Mouse (Mus musculus): Measurements from ENCODE around the gene Blvrb.
A peak's percentile ranks its signal among the peaks of the same experiment; 100 is the strongest.

The Blvrb gene

GRCm38 (mm10) chr7:27449256-27449862, 1.6 kb downstream of the Blvrb start:
- DNase-seq (ENCODE audit: low spot score) = peak; percentile 73

- DNase-seq (ENCODE audit: low spot score) = no peak
Observed at GRCm38 (mm10) chr7:27451359-27451758, 3.6 kb downstream of the Blvrb start.

- DNase-seq (ENCODE audit: low spot score) = no peak
Observed at GRCm38 (mm10) chr7:27452206-27452770, 4.5 kb downstream of the Blvrb start.

DNA sequence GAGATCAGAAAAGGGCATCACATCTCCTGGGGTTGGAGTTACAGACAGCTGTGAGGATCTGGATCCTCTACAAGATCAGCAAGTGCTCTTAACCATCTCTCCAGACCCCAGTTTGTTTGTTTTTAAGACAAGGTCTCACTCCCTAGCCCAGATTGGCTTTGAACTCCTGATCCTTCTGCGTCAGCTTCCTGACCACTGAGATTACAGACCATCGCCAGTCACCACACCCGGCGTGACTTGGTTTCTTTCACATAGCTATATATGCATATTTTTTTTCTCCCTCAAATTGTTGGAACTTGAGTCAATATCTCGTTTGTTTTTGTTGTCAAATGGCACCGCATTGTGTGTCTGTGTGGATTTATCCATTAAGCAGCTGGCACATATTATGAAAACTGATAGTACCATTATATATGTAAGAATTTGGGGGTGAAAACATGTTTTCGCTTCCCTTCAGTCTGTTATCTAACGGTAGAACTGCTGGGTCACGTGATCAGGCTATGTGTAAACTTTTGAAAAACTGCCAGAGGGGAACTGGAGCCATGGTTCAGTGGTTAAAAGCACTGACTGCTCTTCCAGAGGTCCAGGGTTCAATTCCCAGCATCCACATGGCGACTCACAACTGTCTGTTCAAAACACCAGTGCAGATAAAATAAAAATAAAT, 6.8 kb downstream of the Blvrb start:
- no peak for DNase-seq (ENCODE audit: low spot score)

GRCm38 (mm10) chr7:27455273-27455672, 7.5 kb downstream of the Blvrb start:
- no peak for DNase-seq (ENCODE audit: low spot score)

DNA sequence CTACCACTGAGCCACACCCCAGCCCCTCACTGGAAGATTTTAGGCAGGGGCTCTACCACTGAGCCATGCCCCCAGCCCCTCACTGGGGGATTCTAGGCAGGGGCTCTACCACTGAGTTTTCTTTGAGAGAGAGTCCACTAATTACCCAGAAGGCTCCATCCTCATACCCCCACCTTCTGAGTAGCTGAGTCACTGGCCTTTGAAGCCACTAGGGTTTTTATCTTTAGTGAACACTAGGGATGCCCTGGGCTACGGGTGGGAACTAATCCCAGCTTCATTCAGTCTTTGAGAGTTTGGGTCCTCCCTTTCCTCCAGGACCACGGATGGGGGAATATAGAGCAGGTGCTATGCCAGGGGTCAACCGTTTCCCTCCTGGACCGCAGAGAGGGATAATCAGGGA, 10.8 kb downstream of the Blvrb start:
- no peak for DNase-seq (ENCODE audit: low spot score)

DNA sequence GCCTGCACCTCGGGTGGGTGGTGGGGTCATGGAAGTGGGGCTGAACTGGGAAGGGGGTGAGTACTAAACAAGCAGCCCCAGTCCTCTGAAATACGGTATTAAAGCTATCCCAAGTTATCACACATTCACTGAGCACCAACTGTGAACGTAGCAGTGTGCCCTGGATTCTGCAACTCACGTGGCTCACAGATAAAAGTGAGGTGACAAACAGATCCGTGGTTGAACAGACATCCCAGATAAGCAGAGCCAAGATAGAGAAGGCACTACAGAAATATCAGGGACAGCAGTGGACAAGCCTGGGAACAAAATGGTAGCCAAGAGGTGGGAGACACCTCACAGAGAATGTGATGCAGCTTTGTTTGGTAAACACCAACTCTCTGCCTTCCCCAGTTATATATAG, 11.9 kb downstream of the Blvrb start:
- no peak for DNase-seq (ENCODE audit: low spot score)

DNA sequence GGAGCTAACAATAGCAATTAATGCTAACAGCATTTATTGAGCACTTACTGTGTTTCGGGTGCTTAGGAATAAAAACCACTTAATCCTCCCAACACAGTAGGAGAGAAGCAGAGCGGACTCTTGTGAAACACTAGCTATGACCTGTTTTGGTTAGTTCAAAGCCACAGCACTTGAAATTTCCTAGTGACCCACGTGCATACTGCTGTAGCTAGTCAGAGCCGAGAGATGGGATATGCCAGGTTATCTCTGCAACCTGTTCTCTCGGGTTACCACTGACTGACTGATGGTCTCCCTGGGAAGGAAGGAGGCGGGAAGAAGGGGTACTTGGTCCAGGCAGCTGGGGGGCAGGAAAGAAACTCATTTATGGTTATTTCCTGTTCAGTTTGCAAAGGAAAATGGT, 12.7 kb downstream of the Blvrb start:
- DNase-seq (ENCODE audit: low spot score) = no peak

DNA sequence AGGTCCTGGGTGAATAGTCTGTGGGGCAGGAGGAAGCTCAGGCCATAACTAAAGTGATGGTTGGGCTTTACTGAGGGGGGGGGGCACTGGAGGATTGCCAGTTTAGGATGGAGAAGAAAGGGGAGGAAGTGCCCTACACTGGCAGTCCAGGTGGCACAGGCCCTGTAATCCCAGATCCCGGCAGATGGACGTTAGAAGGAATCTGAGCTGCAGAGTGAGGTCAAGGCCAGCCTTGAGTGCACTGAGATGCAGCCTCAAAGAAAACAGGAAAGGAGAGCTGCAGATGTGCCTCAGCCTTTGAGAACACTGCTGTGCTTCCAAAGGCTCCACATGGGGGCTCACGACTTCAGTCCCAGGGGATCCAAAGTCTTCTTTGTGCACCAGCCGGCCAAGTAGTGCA, 19.9 kb downstream of the Blvrb start:
- DNase-seq (ENCODE audit: low spot score) = no peak

DNA sequence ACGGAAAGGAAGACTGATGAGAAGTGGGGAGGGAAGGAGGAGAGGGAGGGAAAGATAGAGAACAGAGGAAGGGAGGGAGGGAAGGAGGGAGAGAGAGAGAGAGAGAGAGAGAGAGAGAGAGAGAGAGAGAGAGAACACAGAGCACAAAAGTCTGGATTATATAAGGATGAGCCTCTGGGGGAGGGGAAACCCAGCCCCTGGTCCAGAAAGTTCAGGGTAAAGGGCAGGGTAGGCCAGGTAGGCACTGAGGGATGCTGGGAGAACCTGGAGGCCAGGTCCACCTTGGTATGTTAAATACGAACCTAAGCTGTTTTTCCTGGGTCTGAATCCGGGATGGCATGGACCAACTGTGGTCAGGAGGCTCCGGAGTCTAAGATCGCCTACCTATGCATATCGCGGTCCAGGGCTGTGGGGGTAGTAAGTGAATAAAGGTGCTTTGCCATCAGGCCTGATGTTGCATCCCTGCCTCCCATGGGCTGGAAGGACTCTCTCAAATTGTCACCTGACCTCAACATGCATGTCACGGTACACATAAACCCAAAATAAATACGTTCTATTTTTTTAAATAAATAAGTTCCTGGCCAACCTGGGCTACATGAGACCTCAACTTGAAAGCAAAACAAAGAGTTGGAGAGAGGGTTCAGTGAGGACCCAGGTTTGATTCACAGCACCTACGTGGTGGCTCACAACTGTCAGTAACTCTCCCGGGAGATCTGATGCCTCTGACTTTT, 23.8 kb downstream of the Blvrb start:
- DNase-seq (ENCODE audit: low spot score) = no peak

- DNase-seq (ENCODE audit: low spot score) = no peak
Observed at GRCm38 (mm10) chr7:27472596-27472995, 24.8 kb downstream of the Blvrb start.

- DNase-seq (ENCODE audit: low spot score) = peak; percentile 100
Observed at GRCm38 (mm10) chr7:27473156-27473834, 25.5 kb downstream of the Blvrb start, which contains the start of gene Sertad3. Gene Sertad3 (plus strand): TSS chr7:27473768.

DNA sequence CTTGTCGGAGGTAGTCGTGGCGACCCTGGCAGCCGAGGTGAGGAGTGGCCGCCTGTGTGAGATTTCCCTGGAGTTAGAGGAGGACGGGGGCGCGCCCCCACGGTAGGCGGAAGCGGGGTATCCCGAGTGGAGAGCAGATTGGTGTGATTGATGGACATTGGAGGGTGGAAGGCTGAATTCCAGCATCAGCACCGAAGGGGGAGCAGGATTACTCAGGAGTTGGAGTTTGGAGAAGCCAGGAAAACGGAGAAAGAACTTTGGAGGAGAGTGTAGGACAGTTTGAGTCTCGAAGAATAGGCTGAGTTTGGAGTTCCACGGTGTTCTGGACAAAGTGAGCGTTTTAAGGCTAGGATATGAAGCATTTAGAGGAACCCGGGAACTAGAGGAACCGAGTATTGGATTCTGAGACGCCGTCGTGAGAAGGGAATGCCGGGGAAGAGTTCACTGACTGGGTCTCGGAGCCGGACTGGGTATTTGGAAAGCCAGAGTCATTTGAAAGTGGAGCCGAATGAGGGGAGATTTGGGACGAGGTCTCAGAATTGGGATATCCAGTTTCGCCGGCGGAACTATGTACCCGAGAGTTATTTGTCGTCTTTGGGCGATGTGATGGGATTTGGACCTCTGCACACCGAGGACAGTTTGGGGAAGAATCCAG, 26.2 kb downstream of the Blvrb start:
- no peak for DNase-seq (ENCODE audit: low spot score)

GRCm38 (mm10) chr7:27474490-27474954, 26.7 kb downstream of the Blvrb start:
- peak; percentile 98 for DNase-seq (ENCODE audit: low spot score)

- no peak for DNase-seq (ENCODE audit: low spot score)
Observed at GRCm38 (mm10) chr7:27475596-27475995, 27.8 kb downstream of the Blvrb start.

DNA sequence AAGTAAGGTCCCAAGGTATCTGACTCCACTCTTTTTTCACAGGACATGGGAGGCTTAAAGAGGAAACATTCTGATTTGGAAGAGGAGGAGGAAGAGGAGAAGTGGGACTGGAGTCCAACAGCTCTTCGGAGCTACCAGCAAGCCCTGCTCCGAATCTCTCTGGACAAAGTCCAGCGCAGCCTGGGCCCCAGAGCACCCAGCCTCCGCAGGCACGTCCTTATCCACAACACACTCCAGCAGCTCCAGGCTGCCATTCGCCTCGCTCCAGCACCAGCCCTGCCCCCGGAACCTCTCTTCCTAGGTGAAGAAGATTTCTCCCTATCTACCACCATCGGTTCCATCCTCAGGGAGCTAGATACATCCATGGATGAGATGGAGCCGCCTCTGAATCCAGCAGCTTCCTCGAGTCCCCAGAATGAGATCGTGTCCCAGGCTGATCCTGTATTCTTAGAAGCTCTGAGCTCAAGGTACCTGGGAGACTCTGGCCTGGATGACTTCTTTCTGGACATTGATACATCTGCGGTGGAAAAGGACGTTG, 28.4 kb downstream of the Blvrb start:
- no peak for DNase-seq (ENCODE audit: low spot score)

DNA sequence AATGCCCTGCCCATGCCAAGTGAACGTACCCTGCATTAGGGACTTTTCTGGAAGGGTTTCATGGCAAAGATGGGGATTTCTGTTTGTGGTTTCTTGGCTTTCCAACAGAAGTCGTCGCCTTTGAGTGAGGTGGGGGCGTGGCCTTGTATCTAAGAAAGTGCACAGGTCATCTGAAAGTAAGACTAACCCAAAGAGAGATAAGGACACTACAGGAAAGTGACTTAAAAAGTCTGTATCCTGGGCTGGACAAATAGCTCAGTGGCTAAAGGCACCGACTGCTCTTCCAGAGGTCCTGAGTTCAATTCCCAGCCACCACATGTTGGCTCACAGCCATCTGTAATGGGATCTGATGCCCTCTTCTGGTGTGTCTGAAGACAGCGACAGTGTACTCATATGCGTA, 30.8 kb downstream of the Blvrb start:
- no peak for DNase-seq (ENCODE audit: low spot score)

GRCm38 (mm10) chr7:27479750-27480149, 32.0 kb downstream of the Blvrb start:
- no peak for DNase-seq (ENCODE audit: low spot score)

DNA sequence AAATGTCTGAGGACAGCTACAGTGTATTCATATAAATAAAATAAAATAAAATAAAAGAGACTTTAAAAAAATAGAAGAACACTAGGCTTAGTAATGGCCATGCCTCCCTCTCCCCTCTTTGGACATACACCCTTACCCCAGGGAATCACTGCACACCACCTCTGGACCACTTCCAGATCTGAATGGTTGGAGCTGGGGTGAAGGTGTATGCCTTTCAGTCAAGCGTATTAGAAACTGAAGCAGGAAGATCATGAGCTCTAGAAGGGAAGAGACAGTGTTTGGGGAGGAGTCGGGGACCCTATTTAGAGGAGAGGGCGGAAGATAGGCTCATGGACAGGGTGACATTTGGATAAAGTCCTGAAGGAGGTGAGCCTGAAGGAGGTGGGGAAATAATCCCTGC, 32.7 kb downstream of the Blvrb start:
- DNase-seq (ENCODE audit: low spot score) = no peak

GRCm38 (mm10) chr7:27480927-27481626, 33.3 kb downstream of the Blvrb start:
- no peak for DNase-seq (ENCODE audit: low spot score)

GRCm38 (mm10) chr7:27481627-27481969, 33.8 kb downstream of the Blvrb start:
- DNase-seq (ENCODE audit: low spot score) = peak; percentile 74
